Mouse (Mus musculus) olfactory bulb, adult 2 months (tissue): ENCODE measurements around the gene Tex22.

ENCODE experiments used
- CTCF ChIP-seq: fragments of 200-500 bp; IDR thresholded peaks from 2 replicates; pipeline ENCODE4 v1.5.1; 2012; ENCODE audit warnings: low read depth, mild to moderate bottlenecking, low read length, moderate library complexity; ENCODE audit not compliant: insufficient read depth
- POLR2A ChIP-seq: fragments of 200-500 bp; IDR thresholded peaks from 2 replicates; pipeline ENCODE4 v1.6.1; 2012; ENCODE audit warnings: mild to moderate bottlenecking, low read depth, low read length, moderate library complexity; ENCODE audit not compliant: insufficient read depth

DNA sequence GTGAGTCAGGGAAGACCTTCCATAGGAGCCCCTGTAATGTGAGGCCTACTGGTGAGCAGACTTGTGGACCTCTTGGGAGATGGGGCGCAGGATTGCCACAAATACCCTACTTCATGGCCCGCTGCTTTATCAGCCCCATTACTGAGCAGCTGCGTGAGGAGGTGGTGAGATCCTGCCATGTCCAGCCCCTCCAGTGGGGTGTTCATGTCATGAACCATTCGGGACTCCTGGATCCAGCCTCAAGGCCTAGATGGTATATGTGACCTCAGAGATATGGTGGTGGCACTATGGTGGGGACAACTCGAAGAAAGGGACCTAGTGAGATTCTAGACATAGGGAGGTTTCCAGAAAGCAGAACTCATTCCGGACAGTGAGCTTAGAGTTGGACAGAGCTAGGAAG is 14.8 kb downstream of the Tex22 start:
- no peak for TF ChIP-seq POLR2A
- no peak for TF ChIP-seq CTCF
